Mouse (Mus musculus): Measurements from ENCODE around the gene Zfp677. TPM values are rescaled to one million over a fixed set of nuclear protein-coding genes. Genes with fewer than 3 reads are reported as not detected.
"Not testable (repeated sequence)": the region's sequence is repeated elsewhere in the genome, so short reads cannot be mapped to it uniquely, and the experiment has no call there.

Gene Zfp677
- polyA plus RNA-seq (2014; fragmentation: Nextera tagmentation; extraction: Ambion mirVana): 3.8 and 4.3 TPM in 2 replicates

- peak; percentile 84 for DNase-seq (ENCODE audit: low spot score)
- peak within 1 kb of the TSS; percentile 64 for H3K9ac ChIP-seq (ENCODE audit: low read depth, low read length)
- H3K4me2 ChIP-seq (ENCODE audit: low read depth, low read length): peak within 1 kb of the TSS; percentile 90
- H3K27me3 ChIP-seq (replicated peaks; ENCODE audit: control insufficient read depth, insufficient read depth, low read length): no peaks in the 10 kb centered on the region
- ATAC-seq (ENCODE audit: low read depth): peak; percentile 99
- 0 out of 2 replicates have a peak, but pooled peaks cover 4% of the 10 kb centered on the region for H3K4me1 ChIP-seq (ENCODE audit: control insufficient read depth, insufficient read depth, low read length)
- no peaks in the 10 kb centered on the region for H3K9me3 ChIP-seq (ENCODE audit: control insufficient read depth, low read length)
- H3K4me3 ChIP-seq (ENCODE audit: low read depth, low read length): peak within 1 kb of the TSS; percentile 58
- peak within 1 kb of the TSS; percentile 61 for H3K27ac ChIP-seq (replicated peaks; ENCODE audit: low read depth, low read length)
- 4% methylated on average over 20 of the region's 20 CpGs for WGBS
- H3K36me3 ChIP-seq (ENCODE audit: control insufficient read depth, insufficient read depth, low read length): no peaks in the 10 kb centered on the region
These were observed at the start of gene Zfp677 for GRCm38 (mm10) chr17:21383391-21384056. Zfp677 (plus strand) TSS chr17:21383748.

GRCm38 (mm10) chr17:21368018-21368417, 15.5 kb upstream of the Zfp677 start:
- H3K36me3 ChIP-seq (ENCODE audit: control insufficient read depth, insufficient read depth, low read length); DNase-seq (ENCODE audit: low spot score); H3K27ac ChIP-seq (replicated peaks; ENCODE audit: low read depth, low read length); H3K4me3 ChIP-seq (ENCODE audit: low read depth, low read length); H3K4me2 ChIP-seq (ENCODE audit: low read depth, low read length); H3K4me1 ChIP-seq (ENCODE audit: control insufficient read depth, insufficient read depth, low read length); ATAC-seq (ENCODE audit: low read depth); H3K9me3 ChIP-seq (ENCODE audit: control insufficient read depth, low read length); H3K9ac ChIP-seq (ENCODE audit: low read depth, low read length); H3K27me3 ChIP-seq (replicated peaks; ENCODE audit: control insufficient read depth, insufficient read depth, low read length): not testable (repeated sequence)
- 17% methylated on average over 3 of the region's 3 CpGs for WGBS

- WGBS: 8% methylated on average over 31 of the region's 31 CpGs
- Histone ChIP-seq H3K27ac (replicated peaks; ENCODE audit: low read depth, low read length) (no peak overlapping the region), H3K4me1 (ENCODE audit: control insufficient read depth, insufficient read depth, low read length) (no peaks in the 10 kb centered on the region), H3K4me2 (ENCODE audit: low read depth, low read length) (peak overlapping the region; percentile 61), H3K9ac (ENCODE audit: low read depth, low read length) (peak overlapping the region; percentile 52), H3K36me3 (ENCODE audit: control insufficient read depth, insufficient read depth, low read length) (no peaks in the 10 kb centered on the region), H3K4me3 (ENCODE audit: low read depth, low read length) (peak overlapping the region; percentile 31), H3K27me3 (replicated peaks; ENCODE audit: control insufficient read depth, insufficient read depth, low read length) (no peaks in the 10 kb centered on the region), H3K9me3 (ENCODE audit: control insufficient read depth, low read length) (no peaks in the 10 kb centered on the region)
- ATAC-seq (ENCODE audit: low read depth): no peak
- peak; percentile 17 for DNase-seq (ENCODE audit: low spot score)
These were observed 13.4 kb upstream of the Zfp677 start for GRCm38 (mm10) chr17:21369925-21370719.

GRCm38 (mm10) chr17:21375311-21375710, 8.2 kb upstream of the Zfp677 start:
- Histone ChIP-seq H3K27ac (replicated peaks; ENCODE audit: low read depth, low read length) (no peak overlapping the region), H3K9ac (ENCODE audit: low read depth, low read length) (no peak overlapping the region), H3K4me2 (ENCODE audit: low read depth, low read length) (no peak overlapping the region), H3K9me3 (ENCODE audit: control insufficient read depth, low read length) (no peaks in the 10 kb centered on the region), H3K27me3 (replicated peaks; ENCODE audit: control insufficient read depth, insufficient read depth, low read length) (no peaks in the 10 kb centered on the region), H3K4me3 (ENCODE audit: low read depth, low read length) (no peak overlapping the region), H3K4me1 (ENCODE audit: control insufficient read depth, insufficient read depth, low read length) (no peaks in the 10 kb centered on the region), H3K36me3 (ENCODE audit: control insufficient read depth, insufficient read depth, low read length) (no peaks in the 10 kb centered on the region)
- ATAC-seq (ENCODE audit: low read depth): no peak
- DNase-seq (ENCODE audit: low spot score): no peak
- WGBS: 61% methylated on average over 1 of the region's 1 CpGs

GRCm38 (mm10) chr17:21384057-21384411, 486 bp downstream of the Zfp677 start:
- peak; percentile 9 for DNase-seq (ENCODE audit: low spot score)
- ATAC-seq (ENCODE audit: low read depth): no peak; the same call in none of the 2 replicates
- Histone ChIP-seq H3K4me2 (ENCODE audit: low read depth, low read length) (peak overlapping the region; percentile 90), H3K36me3 (ENCODE audit: control insufficient read depth, insufficient read depth, low read length) (no peaks in the 10 kb centered on the region), H3K4me1 (ENCODE audit: control insufficient read depth, insufficient read depth, low read length) (0 out of 2 replicates have a peak, but pooled peaks cover 4% of the 10 kb centered on the region), H3K9ac (ENCODE audit: low read depth, low read length) (peak overlapping the region; percentile 64), H3K27ac (replicated peaks; ENCODE audit: low read depth, low read length) (peak overlapping the region; percentile 61), H3K27me3 (replicated peaks; ENCODE audit: control insufficient read depth, insufficient read depth, low read length) (no peaks in the 10 kb centered on the region), H3K9me3 (ENCODE audit: control insufficient read depth, low read length) (no peaks in the 10 kb centered on the region), H3K4me3 (ENCODE audit: low read depth, low read length) (peak overlapping the region; percentile 58)
- 14% methylated on average over 8 of the region's 8 CpGs for WGBS

- under 1% methylated on average over 22 of the region's 22 CpGs for WGBS
- Histone ChIP-seq H3K4me1 (ENCODE audit: control insufficient read depth, insufficient read depth, low read length) (no peaks in the 10 kb centered on the region), H3K36me3 (ENCODE audit: control insufficient read depth, insufficient read depth, low read length) (no peaks in the 10 kb centered on the region), H3K9ac (ENCODE audit: low read depth, low read length) (peak within 1 kb of the TSS; percentile 59), H3K27me3 (replicated peaks; ENCODE audit: control insufficient read depth, insufficient read depth, low read length) (no peaks in the 10 kb centered on the region), H3K4me2 (ENCODE audit: low read depth, low read length) (peak within 1 kb of the TSS; percentile 84), H3K9me3 (ENCODE audit: control insufficient read depth, low read length) (no peaks in the 10 kb centered on the region), H3K27ac (replicated peaks; ENCODE audit: low read depth, low read length) (peak within 1 kb of the TSS; percentile 71), H3K4me3 (ENCODE audit: low read depth, low read length) (peak within 1 kb of the TSS; percentile 50)
- DNase-seq (ENCODE audit: low spot score) (peak; percentile 78), ATAC-seq (ENCODE audit: low read depth) (peak; percentile 100)
These were observed 39.4 kb downstream of the Zfp677 start, which contains the start of gene Zfp54 for GRCm38 (mm10) chr17:21422664-21423599. Zfp54 (plus strand) TSS chr17:21423227.

- H3K27me3 ChIP-seq (replicated peaks; ENCODE audit: control insufficient read depth, insufficient read depth, low read length); ATAC-seq (ENCODE audit: low read depth); H3K9ac ChIP-seq (ENCODE audit: low read depth, low read length); H3K9me3 ChIP-seq (ENCODE audit: control insufficient read depth, low read length); H3K4me1 ChIP-seq (ENCODE audit: control insufficient read depth, insufficient read depth, low read length); H3K4me2 ChIP-seq (ENCODE audit: low read depth, low read length); H3K36me3 ChIP-seq (ENCODE audit: control insufficient read depth, insufficient read depth, low read length); H3K27ac ChIP-seq (replicated peaks; ENCODE audit: low read depth, low read length); H3K4me3 ChIP-seq (ENCODE audit: low read depth, low read length); DNase-seq (ENCODE audit: low spot score): not testable (repeated sequence)
- WGBS: 75% methylated on average over 8 of the region's 9 CpGs
These were observed 55.4 kb downstream of the Zfp677 start for GRCm38 (mm10) chr17:21438806-21439400.
